Mouse (Mus musculus): ENCODE measurements around the gene Abcc1. TPM values are rescaled to one million over a fixed set of nuclear protein-coding genes. Genes with fewer than 3 reads are reported as not detected.

Gene Abcc1
- polyA plus RNA-seq (2016; fragmentation: Nextera tagmentation; extraction: Ambion mirVana) = 9.6 and 10.9 TPM in 2 replicates

DNA sequence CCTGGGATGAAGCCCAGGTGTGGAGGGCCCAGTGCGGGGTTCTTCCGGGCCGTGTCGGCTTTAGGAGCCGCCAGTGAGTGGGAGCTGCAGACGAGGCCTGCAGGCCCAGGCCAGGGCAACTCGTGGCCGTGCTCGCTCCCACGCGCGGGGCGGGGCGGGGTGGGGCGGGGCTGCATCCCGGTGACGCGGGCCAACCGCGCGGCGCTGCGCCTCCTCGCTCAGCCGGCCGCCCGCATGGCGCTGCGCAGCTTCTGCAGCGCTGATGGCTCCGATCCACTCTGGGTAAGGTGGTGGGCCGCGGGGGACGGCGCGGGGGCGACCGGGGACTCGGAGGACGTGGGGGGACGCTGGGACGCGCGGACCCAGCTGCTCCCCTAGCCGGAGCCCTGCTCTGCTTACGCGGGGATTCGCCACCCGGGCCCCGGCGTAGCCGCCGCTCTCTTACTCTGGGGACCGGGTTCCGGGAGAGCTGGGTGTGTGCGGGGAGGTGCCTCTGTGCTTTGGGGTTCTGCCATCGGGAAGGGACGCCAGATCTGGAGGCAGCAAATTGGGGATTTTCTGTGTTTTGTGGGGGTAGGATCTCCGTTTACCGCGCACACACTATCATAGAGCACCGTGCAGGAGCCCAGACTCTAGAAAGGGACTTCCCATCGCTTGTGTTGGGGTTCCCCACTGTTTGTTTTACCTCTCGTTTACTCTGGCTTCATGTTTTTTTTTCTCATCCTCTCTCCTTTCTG is at the start of gene Abcc1:
Gene Abcc1, plus strand, starts transcription at position 197 of the 737 bp plus-strand sequence.
- Histone ChIP-seq H3K36me3 (no peaks in the 10 kb centered on the region), H3K4me2 (replicated peaks) (peak within 1 kb of the TSS; percentile 86), H3K27me3 (no peaks in the 10 kb centered on the region), H3K27ac (peak within 1 kb of the TSS; percentile 52), H3K4me1 (peaks cover 7% of the 10 kb centered on the region), H3K9me3 (replicated peaks) (no peaks in the 10 kb centered on the region), H3K4me3 (peak within 1 kb of the TSS; percentile 68), H3K9ac (peak within 1 kb of the TSS; percentile 81)
- peak; percentile 98 for ATAC-seq (ENCODE audit: low FRiP score)
- under 1% methylated on average over 62 of the region's 64 CpGs for WGBS

DNA sequence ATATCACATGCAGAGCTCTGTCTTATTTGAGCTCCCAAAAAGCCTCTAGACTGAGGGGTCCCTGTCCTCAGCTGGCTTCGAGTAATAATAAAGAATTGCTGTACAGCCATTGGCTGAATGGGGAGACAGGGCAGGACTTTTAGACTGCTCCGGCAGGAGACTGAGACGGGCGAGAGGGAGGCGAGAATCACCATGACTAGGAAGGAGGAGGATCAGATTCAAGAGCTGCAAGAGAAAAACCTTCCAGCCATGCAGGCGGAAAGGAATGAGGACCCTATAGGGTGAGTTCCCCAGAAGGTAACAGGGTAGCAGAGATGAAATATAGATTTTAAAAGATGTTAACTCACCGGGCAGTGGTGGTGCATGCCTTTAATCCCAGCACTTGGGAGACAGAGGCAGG is 48.4 kb upstream of the Abcc1 start:
- Histone ChIP-seq H3K4me1 (peaks cover 20% of the 10 kb centered on the region), H3K9ac (no peak overlapping the region), H3K4me2 (replicated peaks) (no peak overlapping the region), H3K36me3 (peaks cover 47% of the 10 kb centered on the region), H3K27me3 (no peaks in the 10 kb centered on the region), H3K4me3 (no peak overlapping the region), H3K27ac (no peak overlapping the region), H3K9me3 (replicated peaks) (no peaks in the 10 kb centered on the region)
- 92% methylated on average over 7 of the region's 7 CpGs for WGBS
- no peak for ATAC-seq (ENCODE audit: low FRiP score)

DNA sequence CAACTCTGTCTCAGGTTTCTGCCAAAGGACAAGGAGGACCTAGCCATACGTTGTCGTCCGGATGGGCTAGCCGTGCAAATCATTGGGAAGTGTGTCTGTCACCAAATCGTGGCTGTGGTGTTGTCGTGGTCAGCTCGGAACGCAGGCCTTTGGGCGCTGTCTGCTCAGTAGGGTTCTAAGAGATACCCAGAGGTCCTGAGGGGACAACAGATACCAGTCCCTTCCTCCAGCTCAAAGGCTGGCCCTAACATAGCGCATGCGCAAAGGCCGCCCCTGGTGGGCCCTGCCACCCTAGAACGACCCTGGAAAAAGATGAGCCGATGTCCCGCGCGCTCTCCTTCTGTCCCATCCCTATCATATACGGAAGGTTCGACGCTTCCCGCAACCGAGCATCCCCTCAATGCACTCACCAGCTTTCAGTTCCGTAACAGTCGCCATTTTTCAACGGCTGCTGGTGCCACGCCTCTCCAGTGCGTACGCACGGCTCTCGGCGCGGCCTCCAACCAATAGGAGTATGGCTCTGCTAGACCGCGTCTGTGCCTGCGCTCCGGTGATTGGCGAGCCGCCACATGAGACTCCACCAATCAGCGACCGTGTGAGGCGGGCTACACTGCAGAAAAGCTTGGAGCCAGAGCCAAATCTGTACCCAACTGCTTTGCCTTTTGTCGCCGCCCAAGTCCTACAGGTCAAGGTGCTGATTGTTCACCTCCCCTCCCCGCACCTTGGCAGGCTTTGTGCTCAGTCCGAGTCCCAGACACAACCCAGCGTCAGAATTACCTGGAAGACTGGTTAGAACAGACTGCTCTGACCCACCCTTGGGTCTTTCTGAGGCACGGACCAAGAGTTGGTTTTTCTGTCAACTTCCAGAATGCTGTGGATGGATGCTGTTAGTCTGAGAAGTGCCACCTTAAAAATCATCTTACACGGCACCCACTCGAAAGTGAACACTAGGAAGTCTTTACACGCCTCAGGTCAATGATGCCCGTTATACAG is 44.2 kb upstream of the Abcc1 start, which contains the start of gene Fopnl:
Gene Fopnl, minus strand, starts transcription at position 522 of the 993 bp plus-strand sequence.
- Histone ChIP-seq H3K9ac (peak within 1 kb of the TSS; percentile 75), H3K4me3 (peak within 1 kb of the TSS; percentile 62), H3K36me3 (peaks cover 20% of the 10 kb centered on the region), H3K4me1 (peaks cover 20% of the 10 kb centered on the region), H3K27ac (peak within 1 kb of the TSS; percentile 85), H3K27me3 (0 out of 2 replicates have a peak, but pooled peaks cover 3% of the 10 kb centered on the region), H3K9me3 (replicated peaks) (no peaks in the 10 kb centered on the region), H3K4me2 (replicated peaks) (peak within 1 kb of the TSS; percentile 72)
- ATAC-seq (ENCODE audit: low FRiP score) = peak; percentile 100
- WGBS = 4% methylated on average over 51 of the region's 51 CpGs

DNA sequence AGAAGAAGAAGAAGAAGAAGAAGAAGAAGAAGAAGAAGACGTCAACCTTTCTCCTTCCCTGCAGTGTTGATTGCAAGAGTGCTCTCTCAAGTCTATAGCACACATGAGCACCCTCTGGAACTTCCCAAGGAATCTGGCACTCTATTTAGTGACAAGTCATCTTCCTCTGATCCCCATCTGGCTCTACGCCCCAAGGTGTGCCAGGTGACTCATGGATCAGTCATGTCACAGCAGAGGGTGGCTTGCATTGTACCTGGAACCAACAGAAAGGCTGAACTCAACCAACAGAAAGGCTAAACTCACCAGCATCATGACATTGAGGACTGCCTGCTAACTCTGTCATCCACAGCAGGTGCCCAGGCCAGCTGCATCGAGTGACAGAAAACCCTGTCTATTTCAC is 41.7 kb upstream of the Abcc1 start:
- Histone ChIP-seq H3K4me2 (replicated peaks) (no peak overlapping the region), H3K27me3 (0 out of 2 replicates have a peak, but pooled peaks cover 3% of the 10 kb centered on the region), H3K27ac (no peak overlapping the region), H3K9me3 (replicated peaks) (no peaks in the 10 kb centered on the region), H3K4me3 (no peak overlapping the region), H3K9ac (no peak overlapping the region), H3K36me3 (0 out of 2 replicates have a peak, but pooled peaks cover 2% of the 10 kb centered on the region), H3K4me1 (peaks cover 17% of the 10 kb centered on the region)
- no peak for ATAC-seq (ENCODE audit: low FRiP score)
- 89% methylated on average over 3 of the region's 3 CpGs for WGBS

DNA sequence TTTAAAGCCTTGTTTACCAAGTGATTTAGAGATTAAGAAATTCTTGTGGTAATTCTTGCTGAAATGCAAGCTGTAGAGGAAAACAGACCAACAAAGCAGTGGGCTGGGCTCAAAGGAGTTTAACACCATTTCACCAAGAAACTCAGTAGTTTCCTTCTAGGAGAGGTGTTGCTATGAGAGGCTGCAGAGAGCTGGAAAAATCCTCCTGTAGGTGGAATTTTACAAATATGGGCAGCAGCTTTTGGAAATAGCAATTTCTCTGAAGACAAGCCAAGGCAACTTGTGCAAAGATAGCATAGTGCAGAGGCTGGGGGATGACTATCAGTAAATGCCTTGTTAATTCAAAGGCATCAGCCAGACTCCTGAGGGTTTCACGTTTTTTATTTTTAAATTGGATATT is 40.9 kb upstream of the Abcc1 start:
- Histone ChIP-seq H3K27ac (no peak overlapping the region), H3K4me2 (replicated peaks) (no peak overlapping the region), H3K4me3 (no peak overlapping the region), H3K36me3 (no peaks in the 10 kb centered on the region), H3K4me1 (peaks cover 13% of the 10 kb centered on the region), H3K27me3 (0 out of 2 replicates have a peak, but pooled peaks cover 3% of the 10 kb centered on the region), H3K9me3 (replicated peaks) (no peaks in the 10 kb centered on the region), H3K9ac (no peak overlapping the region)
- WGBS = 76% methylated on average over 1 of the region's 1 CpGs
- no peak for ATAC-seq (ENCODE audit: low FRiP score)

DNA sequence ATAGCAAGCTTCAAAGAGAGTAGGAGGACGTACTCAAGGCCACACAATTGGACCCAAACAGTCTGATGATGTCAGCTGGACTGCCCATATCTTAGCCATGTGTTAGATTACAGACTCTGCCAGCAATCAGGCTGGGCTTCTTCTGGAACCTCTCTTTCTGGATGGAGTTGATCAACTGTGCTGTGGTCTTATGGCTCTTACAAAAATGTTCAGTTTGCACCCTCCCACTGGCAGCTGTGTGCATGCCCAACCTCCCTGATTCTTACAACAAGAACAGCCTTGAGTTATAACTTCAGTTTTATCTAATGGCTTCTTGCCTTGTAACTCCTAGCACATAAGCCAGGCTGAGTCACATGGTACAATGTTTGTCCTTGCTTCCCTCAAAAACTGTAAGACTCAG is 33.2 kb upstream of the Abcc1 start:
- WGBS = 75% methylated on average over 1 of the region's 1 CpGs
- Histone ChIP-seq H3K4me1 (no peaks in the 10 kb centered on the region), H3K4me2 (replicated peaks) (no peak overlapping the region), H3K9me3 (replicated peaks) (no peaks in the 10 kb centered on the region), H3K27ac (no peak overlapping the region), H3K9ac (no peak overlapping the region), H3K27me3 (0 out of 2 replicates have a peak, but pooled peaks cover 2% of the 10 kb centered on the region), H3K36me3 (no peaks in the 10 kb centered on the region), H3K4me3 (no peak overlapping the region)
- no peak for ATAC-seq (ENCODE audit: low FRiP score)

DNA sequence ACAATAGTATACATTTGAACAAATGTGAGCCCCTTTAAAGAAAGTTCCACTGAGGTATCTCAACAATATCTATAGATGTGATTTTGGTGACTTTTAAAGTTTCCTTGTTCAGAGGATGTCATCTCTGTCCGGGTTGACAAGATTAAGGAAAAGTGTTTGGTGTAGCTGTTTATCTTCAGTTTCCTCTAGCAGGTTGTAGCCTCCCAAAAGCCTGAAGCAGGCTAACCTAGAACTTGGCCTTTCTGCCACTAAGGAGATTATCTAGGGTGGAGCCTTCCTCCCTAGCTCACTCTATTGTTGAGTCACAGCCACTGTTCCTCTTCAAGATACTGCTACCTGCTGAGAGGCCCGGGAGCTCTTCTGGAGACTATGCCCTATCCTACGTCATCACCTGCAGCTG is 16.4 kb upstream of the Abcc1 start:
- Histone ChIP-seq H3K4me2 (replicated peaks) (no peak overlapping the region), H3K27me3 (no peaks in the 10 kb centered on the region), H3K9me3 (replicated peaks) (no peaks in the 10 kb centered on the region), H3K9ac (no peak overlapping the region), H3K36me3 (no peaks in the 10 kb centered on the region), H3K27ac (no peak overlapping the region), H3K4me1 (no peaks in the 10 kb centered on the region), H3K4me3 (no peak overlapping the region)
- ATAC-seq (ENCODE audit: low FRiP score) = no peak
- 72% methylated on average over 3 of the region's 3 CpGs for WGBS

DNA sequence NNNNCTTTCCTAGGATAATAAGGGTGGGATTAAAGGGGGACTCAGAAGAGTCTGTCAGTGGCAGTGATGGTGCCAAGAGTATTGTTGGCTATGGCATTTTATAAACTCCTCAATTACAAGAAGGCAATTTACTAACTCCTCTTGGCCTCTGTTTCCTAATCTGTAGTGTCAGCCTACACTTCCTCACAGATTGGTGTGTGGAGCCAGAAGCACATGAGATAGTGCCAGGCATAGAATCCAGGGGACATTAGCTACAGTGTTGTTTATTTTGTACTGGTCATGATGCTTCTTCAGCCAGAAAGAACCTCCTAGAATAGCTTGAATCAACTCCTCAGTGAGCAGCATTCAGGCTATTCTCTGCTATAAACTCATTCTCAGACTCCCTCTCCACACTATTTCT is 9.8 kb upstream of the Abcc1 start:
- Histone ChIP-seq H3K9me3 (replicated peaks) (no peaks in the 10 kb centered on the region), H3K4me2 (replicated peaks) (no peak overlapping the region), H3K27ac (no peak overlapping the region), H3K36me3 (no peaks in the 10 kb centered on the region), H3K4me3 (no peak overlapping the region), H3K4me1 (no peaks in the 10 kb centered on the region), H3K9ac (no peak overlapping the region), H3K27me3 (no peaks in the 10 kb centered on the region)
- ATAC-seq (ENCODE audit: low FRiP score) = no peak

DNA sequence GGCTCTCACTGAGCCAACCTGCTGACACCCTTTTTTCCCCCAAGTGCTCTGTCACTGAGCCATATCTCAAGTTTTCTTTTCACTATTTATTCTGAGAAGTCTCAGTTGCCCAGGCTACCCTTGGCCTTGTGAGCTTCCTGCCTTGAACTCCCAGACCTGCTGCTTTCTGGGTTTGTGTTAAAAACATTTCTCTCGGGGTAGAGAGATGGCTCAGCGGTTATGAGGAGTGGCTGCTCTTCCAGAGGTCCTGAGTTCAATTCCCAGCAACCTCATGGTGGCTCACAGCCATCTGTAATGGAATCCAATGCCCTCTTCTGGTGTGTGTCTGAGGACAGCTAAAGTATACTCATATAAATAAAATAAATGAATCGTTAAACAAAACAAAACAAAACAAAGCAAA is 9.1 kb upstream of the Abcc1 start:
- Histone ChIP-seq H3K4me2 (replicated peaks) (no peak overlapping the region), H3K9me3 (replicated peaks) (no peaks in the 10 kb centered on the region), H3K4me1 (no peaks in the 10 kb centered on the region), H3K4me3 (no peak overlapping the region), H3K36me3 (no peaks in the 10 kb centered on the region), H3K9ac (no peak overlapping the region), H3K27ac (no peak overlapping the region), H3K27me3 (no peaks in the 10 kb centered on the region)
- ATAC-seq (ENCODE audit: low FRiP score) = no peak
- 80% methylated on average over 3 of the region's 3 CpGs for WGBS

DNA sequence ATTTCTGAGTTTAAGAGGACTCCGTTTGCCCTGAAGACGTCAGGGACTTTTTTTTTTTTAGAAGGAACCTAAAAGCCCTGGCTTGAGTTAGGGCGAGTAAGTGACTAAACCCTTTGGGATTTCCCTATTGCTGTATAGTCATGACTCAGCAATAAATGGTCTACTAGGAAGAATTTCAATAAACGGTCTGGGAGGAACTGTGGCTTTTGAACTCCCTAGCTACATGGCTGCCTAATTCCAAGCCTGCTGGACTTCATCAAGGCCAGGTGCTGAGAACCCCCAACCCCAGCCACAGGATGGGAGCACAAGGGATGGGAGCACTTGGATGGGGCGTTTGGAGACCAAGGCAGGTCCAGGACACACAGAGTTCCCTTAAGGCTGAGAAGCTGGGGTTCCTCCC is 8.7 kb upstream of the Abcc1 start:
- Histone ChIP-seq H3K36me3 (no peaks in the 10 kb centered on the region), H3K27me3 (no peaks in the 10 kb centered on the region), H3K4me2 (replicated peaks) (no peak overlapping the region), H3K4me3 (no peak overlapping the region), H3K9ac (no peak overlapping the region), H3K4me1 (no peaks in the 10 kb centered on the region), H3K9me3 (replicated peaks) (no peaks in the 10 kb centered on the region), H3K27ac (no peak overlapping the region)
- 70% methylated on average over 5 of the region's 5 CpGs for WGBS
- ATAC-seq (ENCODE audit: low FRiP score) = no peak

DNA sequence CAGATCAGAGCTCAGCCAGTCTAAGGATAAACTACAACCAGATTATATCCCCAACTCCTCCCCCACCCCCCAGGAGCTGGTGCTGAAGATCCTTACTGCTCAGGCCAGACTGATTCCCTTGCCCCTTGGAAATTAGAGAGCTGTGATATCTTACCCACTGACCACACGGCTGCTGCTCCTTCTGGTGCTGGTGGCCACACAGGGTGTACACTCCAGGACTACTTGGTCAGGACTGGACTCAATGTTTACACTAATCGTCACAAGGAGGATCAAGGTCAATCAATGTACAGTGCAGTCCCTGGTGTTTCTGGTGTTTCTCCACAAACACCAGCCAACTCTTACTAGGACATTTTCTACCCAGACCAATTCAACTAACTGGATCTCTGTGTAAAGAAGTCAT is 3.5 kb upstream of the Abcc1 start:
- Histone ChIP-seq H3K4me3 (no peak overlapping the region), H3K9ac (no peak overlapping the region), H3K4me1 (peaks cover 7% of the 10 kb centered on the region), H3K36me3 (no peaks in the 10 kb centered on the region), H3K4me2 (replicated peaks) (no peak overlapping the region), H3K9me3 (replicated peaks) (no peaks in the 10 kb centered on the region), H3K27me3 (no peaks in the 10 kb centered on the region), H3K27ac (no peak overlapping the region)
- 74% methylated on average over 2 of the region's 2 CpGs for WGBS
- ATAC-seq (ENCODE audit: low FRiP score) = no peak

DNA sequence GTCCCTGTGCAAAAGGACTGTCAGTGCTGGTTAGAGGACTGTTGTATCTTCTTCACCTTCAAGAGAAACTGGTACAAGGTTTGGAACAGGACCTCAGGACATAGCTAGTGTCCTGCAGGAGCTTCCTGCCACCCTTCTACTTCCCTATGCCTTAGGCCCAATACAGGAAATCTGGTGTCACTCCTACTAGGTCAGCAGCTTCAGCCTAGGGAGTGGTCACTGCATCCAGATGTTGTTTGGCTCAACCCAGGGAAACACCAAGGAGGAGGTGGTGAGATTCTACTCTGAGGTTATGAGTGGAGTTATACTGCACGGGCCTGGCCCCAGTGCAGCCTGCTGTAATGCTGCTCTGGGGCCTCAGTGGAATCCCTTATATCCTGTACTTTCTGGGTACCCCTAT is 2.8 kb upstream of the Abcc1 start:
- Histone ChIP-seq H3K9me3 (replicated peaks) (no peaks in the 10 kb centered on the region), H3K27ac (no peak overlapping the region), H3K4me2 (replicated peaks) (no peak overlapping the region), H3K36me3 (no peaks in the 10 kb centered on the region), H3K27me3 (no peaks in the 10 kb centered on the region), H3K9ac (no peak overlapping the region), H3K4me3 (no peak overlapping the region), H3K4me1 (peaks cover 7% of the 10 kb centered on the region)
- ATAC-seq (ENCODE audit: low FRiP score) = no peak
- WGBS = 68% methylated on average over 1 of the region's 1 CpGs

Data from hindbrain, embryonic 12.5 days (tissue).